Mouse (Mus musculus): ENCODE measurements around the gene 4933421I07Rik. TPM values are rescaled to one million over a fixed set of nuclear protein-coding genes. Genes with fewer than 3 reads are reported as not detected.

Gene 4933421I07Rik
- polyA plus RNA-seq (2014; fragmentation: Illumina TruSeq; extraction: RNeasy Lipid Tissue Mini Kit (QIAGEN cat#74804); ENCODE audit: insufficient read depth, low read depth, low replicate concordance) = not detected

DNA sequence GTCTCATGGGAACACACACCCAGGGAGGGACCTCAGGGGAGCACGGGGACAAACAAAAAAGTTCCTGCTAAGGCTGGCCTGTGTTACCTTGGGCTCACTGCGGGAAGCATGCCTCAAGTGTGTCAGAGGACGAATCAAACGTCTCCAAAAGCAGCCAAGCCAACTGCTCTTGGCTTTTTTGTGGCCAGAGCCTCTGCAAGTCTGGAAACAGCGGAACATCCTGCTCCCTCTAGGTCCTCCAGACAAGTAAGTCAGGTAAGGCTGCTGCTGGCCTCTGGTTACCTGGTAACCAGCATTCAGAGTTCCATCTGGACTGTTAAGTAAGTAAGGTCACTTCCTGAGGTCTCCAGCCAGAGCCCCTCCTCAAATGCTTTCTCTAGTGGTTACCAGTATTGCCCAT is at the start of gene 4933421I07Rik:
Gene 4933421I07Rik (minus strand): TSS at position 271 of the 400 bp plus-strand sequence.

Other genes with a start within 250 kb of the 4933421I07Rik start
- gene Vmn2r61, start 188.1 kb downstream of the 4933421I07Rik start, polyA plus RNA-seq (2014; fragmentation: Illumina TruSeq; extraction: RNeasy Lipid Tissue Mini Kit (QIAGEN cat#74804); ENCODE audit: insufficient read depth, low read depth, low replicate concordance) = not detected
- gene Zfp141, start 57.6 kb upstream of the 4933421I07Rik start, polyA plus RNA-seq (2014; fragmentation: Illumina TruSeq; extraction: RNeasy Lipid Tissue Mini Kit (QIAGEN cat#74804); ENCODE audit: insufficient read depth, low read depth, low replicate concordance) = 3.3 TPM
- gene Gm21028, start 130.5 kb upstream of the 4933421I07Rik start, polyA plus RNA-seq (2014; fragmentation: Illumina TruSeq; extraction: RNeasy Lipid Tissue Mini Kit (QIAGEN cat#74804); ENCODE audit: insufficient read depth, low read depth, low replicate concordance) = not detected
- 0.55 TPM for gene Zfp977, start 144.4 kb upstream of the 4933421I07Rik start, polyA plus RNA-seq (2014; fragmentation: Illumina TruSeq; extraction: RNeasy Lipid Tissue Mini Kit (QIAGEN cat#74804); ENCODE audit: insufficient read depth, low read depth, low replicate concordance)
- gene Zfp976, start 194.5 kb upstream of the 4933421I07Rik start, polyA plus RNA-seq (2014; fragmentation: Illumina TruSeq; extraction: RNeasy Lipid Tissue Mini Kit (QIAGEN cat#74804); ENCODE audit: insufficient read depth, low read depth, low replicate concordance) = 2.3 TPM
- gene Zfp975, start 244.6 kb upstream of the 4933421I07Rik start, polyA plus RNA-seq (2014; fragmentation: Illumina TruSeq; extraction: RNeasy Lipid Tissue Mini Kit (QIAGEN cat#74804); ENCODE audit: insufficient read depth, low read depth, low replicate concordance) = 2.9 TPM

Measured in lung, adult 10 weeks (tissue).